Mouse (Mus musculus) C2C12 (cell line): ENCODE data around the gene Ncapd2. TPM values are rescaled to one million over a fixed set of nuclear protein-coding genes. Genes with fewer than 3 reads are reported as not detected.

ENCODE experiments used
- H3K27me3 ChIP-seq: one replicate; pipeline ENCODE4 v1.6.1; 2011; ENCODE audit not compliant: control insufficient read depth, insufficient read depth, insufficient read length
- H3K36me3 ChIP-seq: one replicate; pipeline ENCODE4 v1.6.1; 2011; ENCODE audit not compliant: control insufficient read depth, insufficient read depth
- H3K4me3 ChIP-seq: one replicate; pipeline ENCODE4 v1.5.1; 2011; ENCODE audit warnings: mild to moderate bottlenecking, control low read depth; ENCODE audit not compliant: poor library complexity, insufficient read depth, severe bottlenecking
- H3K79me2 ChIP-seq: one replicate; pipeline ENCODE4 v1.6.1; 2011; ENCODE audit not compliant: control insufficient read depth, insufficient read depth
- H3K79me3 ChIP-seq: one replicate; pipeline ENCODE4 v1.6.1; 2011; ENCODE audit warnings: low read depth, control low read depth
- H3ac ChIP-seq: one replicate; pipeline ENCODE3; 2011; ENCODE audit warnings: low read depth; ENCODE audit not compliant: control insufficient read depth, insufficient read length
- CEBPB ChIP-seq: IDR thresholded peaks from one replicate; pipeline ENCODE4 v1.6.1; 2011; ENCODE audit warnings: low read depth, mild to moderate bottlenecking, control low read depth, moderate library complexity
- CTCF ChIP-seq: IDR thresholded peaks from one replicate; pipeline ENCODE4 v1.5.1; 2011; ENCODE audit not compliant: control insufficient read depth, insufficient read depth, insufficient read length
- FOSL1 ChIP-seq: IDR thresholded peaks from one replicate; pipeline ENCODE4 v1.8.0; 2011; ENCODE audit warnings: mild to moderate bottlenecking, low read length; ENCODE audit not compliant: poor library complexity, insufficient read depth, severe bottlenecking
- MAX ChIP-seq: IDR thresholded peaks from one replicate; pipeline ENCODE4 v1.6.1; 2011; ENCODE audit warnings: mild to moderate bottlenecking, control low read depth
- MYOD1 ChIP-seq: IDR thresholded peaks from one replicate; pipeline ENCODE4 v1.6.1; 2011; ENCODE audit warnings: low read depth; ENCODE audit not compliant: control insufficient read depth, insufficient read length
- MYOG ChIP-seq: IDR thresholded peaks from one replicate; pipeline ENCODE4 v1.6.1; 2011; ENCODE audit not compliant: control insufficient read depth, insufficient read length; ENCODE audit errors: extremely low read depth
- USF1 ChIP-seq: IDR thresholded peaks from one replicate; pipeline ENCODE4 v1.6.1; 2011; ENCODE audit warnings: low read depth, mild to moderate bottlenecking, control low read depth, moderate library complexity
- polyA plus RNA-seq: library from polyadenylated mRNA; unstranded; fragments of >200 nt; fragmentation: generic; extraction: Trizol; gene quantifications from one replicate; pipeline ENCODE4 v1.2.1, GENCODE M21; 2012; ENCODE audit warnings: missing spikeins

Gene Ncapd2
- polyA plus RNA-seq, 1 experiment: 78.7 TPM

GRCm38 (mm10) chr6:125160854-125161760, 30.4 kb downstream of the Ncapd2 start:
- peaks cover 65% of the 10 kb centered on the region for H3K36me3 ChIP-seq
- H3ac ChIP-seq: peak overlapping the region; percentile 12
- H3K27me3 ChIP-seq: no peaks in the 10 kb centered on the region
- peaks cover 26% of the 10 kb centered on the region for H3K79me3 ChIP-seq
- TF ChIP-seq FOSL1 (peak; percentile 17), MYOD1 (peak; percentile 6), MAX (peak; percentile 27), USF1 (no peak)
- H3K79me2 ChIP-seq: peaks cover 39% of the 10 kb centered on the region
- H3K4me3 ChIP-seq: peak overlapping the region; percentile 2

- H3K36me3 ChIP-seq: peaks cover 65% of the 10 kb centered on the region
- peaks cover 26% of the 10 kb centered on the region for H3K79me3 ChIP-seq
- no peak overlapping the region for H3K4me3 ChIP-seq
- peaks cover 34% of the 10 kb centered on the region for H3K79me2 ChIP-seq
- H3K27me3 ChIP-seq: no peaks in the 10 kb centered on the region
- TF ChIP-seq MYOG (no peak), MAX (no peak), CEBPB (no peak), FOSL1 (no peak), CTCF (no peak), MYOD1 (no peak), USF1 (no peak)
- H3ac ChIP-seq: no peak overlapping the region
These were observed 31.0 kb downstream of the Ncapd2 start for GRCm38 (mm10) chr6:125160558-125160853.

DNA sequence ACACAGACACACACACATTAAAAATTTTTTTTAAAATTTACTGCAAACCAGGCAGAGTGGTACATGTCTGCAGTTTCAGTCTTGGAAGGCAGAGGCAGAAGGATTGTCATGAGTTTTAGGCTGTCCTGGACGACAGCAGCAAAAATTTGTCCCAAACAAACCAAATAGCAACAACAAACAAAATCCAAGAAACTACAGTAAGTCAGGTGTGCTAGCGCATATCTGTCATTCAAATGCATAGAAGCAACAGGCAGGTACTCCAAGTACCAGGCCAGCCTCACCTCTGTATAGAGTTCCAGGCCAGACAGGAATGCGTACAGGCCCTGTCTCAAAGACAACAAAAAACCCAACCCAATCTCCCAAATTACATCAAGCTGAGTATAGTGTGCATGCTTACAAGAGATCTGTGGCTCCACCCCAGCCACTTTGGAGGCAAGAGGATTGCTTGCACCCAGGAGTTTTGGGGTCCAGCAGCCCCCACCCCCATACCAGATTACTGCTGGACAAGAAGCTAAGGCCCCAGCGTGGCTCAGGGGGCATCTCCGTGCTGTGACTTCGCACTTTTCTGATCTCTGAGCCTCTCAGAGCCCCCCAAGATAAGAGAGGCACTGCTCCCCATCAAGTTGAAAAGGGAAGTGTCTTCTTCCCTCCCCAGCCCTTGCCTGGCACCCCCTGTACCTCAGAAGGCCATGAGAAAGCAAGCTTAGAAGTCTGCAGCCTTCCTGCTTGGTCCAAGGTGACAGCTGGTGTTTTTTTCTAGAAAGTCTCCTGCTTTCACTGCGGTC, 31.5 kb downstream of the Ncapd2 start:
- no peak overlapping the region for H3K4me3 ChIP-seq
- TF ChIP-seq MYOD1 (no peak), FOSL1 (no peak), MYOG (no peak), CTCF (no peak), MAX (no peak), CEBPB (no peak), USF1 (no peak)

GRCm38 (mm10) chr6:125158944-125159492, 32.5 kb downstream of the Ncapd2 start:
- Histone ChIP-seq H3K79me3 (peaks cover 13% of the 10 kb centered on the region), H3ac (no peak overlapping the region), H3K79me2 (peaks cover 19% of the 10 kb centered on the region), H3K36me3 (peaks cover 60% of the 10 kb centered on the region), H3K4me3 (no peak overlapping the region), H3K27me3 (no peaks in the 10 kb centered on the region)
- TF ChIP-seq MYOD1 (no peak), CEBPB (no peak), USF1 (no peak), MYOG (no peak), CTCF (no peak), MAX (no peak), FOSL1 (no peak)

More for the DNA sequence above, 31.5 kb downstream of the Ncapd2 start:
- Histone ChIP-seq H3K79me2 (peaks cover 28% of the 10 kb centered on the region), H3K79me3 (peaks cover 23% of the 10 kb centered on the region), H3ac (no peak overlapping the region), H3K36me3 (peaks cover 67% of the 10 kb centered on the region), H3K27me3 (no peaks in the 10 kb centered on the region)

DNA sequence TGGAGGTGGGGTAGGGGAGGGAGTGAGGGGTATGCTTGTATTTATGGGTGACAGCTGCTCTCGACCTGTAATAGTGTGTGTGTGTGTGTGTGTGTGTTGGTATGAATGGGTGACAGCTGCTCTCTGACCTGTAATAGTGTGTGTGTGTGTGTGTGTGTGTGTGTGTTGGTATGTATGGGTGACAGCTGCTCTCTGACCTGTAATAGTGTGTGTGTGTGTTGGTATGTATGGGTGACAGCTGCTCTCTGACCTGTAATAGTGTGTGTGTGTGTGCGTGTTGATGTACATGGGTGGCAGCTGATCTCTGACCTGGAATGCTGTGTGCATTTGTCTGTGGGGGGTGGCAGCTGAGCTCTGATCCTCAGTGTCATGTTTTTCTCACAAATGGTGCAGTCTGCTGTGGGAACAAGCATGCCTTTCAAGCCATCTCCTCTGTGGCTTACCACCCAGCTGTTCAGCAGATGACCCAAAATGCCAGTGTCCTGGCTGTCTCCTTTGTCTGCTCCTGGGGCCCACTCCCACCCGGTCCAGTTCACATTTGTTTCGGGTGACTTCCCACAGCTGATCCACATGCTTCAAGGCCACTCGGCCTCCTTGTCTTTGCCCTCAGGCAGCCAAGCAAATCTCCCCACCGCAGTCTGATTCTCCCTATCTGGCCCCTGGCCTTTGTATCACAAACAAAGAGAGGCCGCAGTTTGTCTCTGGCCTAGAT, 34.4 kb downstream of the Ncapd2 start:
- Histone ChIP-seq H3K36me3 (peaks cover 49% of the 10 kb centered on the region), H3K27me3 (no peaks in the 10 kb centered on the region), H3ac (no peak overlapping the region), H3K79me3 (no peaks in the 10 kb centered on the region), H3K79me2 (no peaks in the 10 kb centered on the region), H3K4me3 (no peak overlapping the region)
- TF ChIP-seq CEBPB (no peak), CTCF (no peak), MYOD1 (peak; percentile 68)
